Mouse (Mus musculus) left cerebral cortex, postnatal 4 days (tissue): ENCODE results near the gene Qpct. TPM values are rescaled to one million over a fixed set of nuclear protein-coding genes. Genes with fewer than 3 reads are reported as not detected.

Source experiments
- total RNA-seq, 2 experiments: library from RNA; stranded (reverse); gene quantifications; 2 replicates each; pipeline ENCODE4 v1.2.3; 2021

Qpct gene
- total RNA-seq, 2 experiments from 2014 or later, result 18.3 to 19.7 TPM

Other genes with a start within 250 kb of the Qpct start
- gene Heatr5b, start 216.5 kb upstream of the Qpct start, total RNA-seq, result 10 to 100 TPM; 53.9 to 54.7 TPM
- gene Gpatch11, start 216.3 kb upstream of the Qpct start, total RNA-seq, result 10 to 100 TPM; 33.3 to 36.9 TPM
- gene Eif2ak2, start 169.3 kb upstream of the Qpct start, total RNA-seq, result 1 to 10 TPM; 5.1 to 5.9 TPM
- gene Sult6b1, start 144.9 kb upstream of the Qpct start, total RNA-seq, result under 1 TPM in 1 of 2 experiments, not detected in 1; 0.62 TPM
- 10 to 100 TPM; 29.9 to 32.8 TPM for gene Cebpzos, start 135.4 kb upstream of the Qpct start, total RNA-seq
- 10 to 100 TPM; 37.5 to 40.3 TPM for gene Cebpz, start 114.8 kb upstream of the Qpct start, total RNA-seq
- 10 to 100 TPM; 62.2 to 65.5 TPM for gene Ndufaf7, start 114.8 kb upstream of the Qpct start, total RNA-seq
- 10 to 100 TPM; 18.4 to 20.1 TPM for gene Prkd3, start 31.1 kb upstream of the Qpct start, total RNA-seq